ENCODE assay signal across 13 mouse cellular contexts in the genomic region with DNA sequence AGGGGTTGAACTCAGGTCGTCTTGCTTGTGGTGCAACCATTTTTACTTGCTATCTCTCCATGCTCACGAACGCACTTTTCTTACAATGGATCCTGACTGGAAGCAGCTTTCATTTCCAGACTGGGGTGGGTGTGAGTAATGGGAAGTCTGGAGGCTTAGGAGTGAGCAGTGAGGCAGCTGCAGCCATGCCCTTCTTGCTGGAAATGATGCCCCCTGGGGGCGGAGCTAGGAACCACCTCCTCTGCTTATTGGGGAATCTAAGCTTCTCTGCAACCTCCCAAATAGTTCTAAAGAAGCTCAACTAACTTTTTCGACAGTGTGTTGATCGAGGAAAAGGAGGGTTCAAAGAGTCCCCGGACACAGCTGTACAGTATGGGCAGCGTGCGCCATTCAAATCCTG.
DNase-seq lines count a peak whose midpoint lies in the region; ATAC-seq and TF ChIP-seq lines count a peak whose summit lies in the region.
"Had no signal": no experiment of that assay in that cellular context is flagged by ENCODE, and none has a peak within 500 bp of the region (broad histone marks: within the 10 kb centered on the region; RNA-seq: fewer than 3 reads in every experiment).

No protein-coding gene starts in this region.

- no peak overlapping the region for H3K9ac ChIP-seq in lung, embryonic 14.5 days

- peak; percentile 38 for DNase-seq in gastrocnemius, adult 2 months
- DNase-seq in gastrocnemius, postnatal 36 days, result no peak
- DNase-seq in lung, embryonic 14.5 days, result no peak
- DNase-seq in lung, postnatal 25 days (ENCODE audit: low spot score), result no peak
- peak; percentile 13 for DNase-seq in brain, adult 2 months (ENCODE audit: low read depth, low spot score)
- DNase-seq in thymus, postnatal 25 days, result peak; percentile 63
- no peak for DNase-seq in embryo, embryonic 11 days
- no peak for DNase-seq in layer of hippocampus, postnatal 36 days
- DNase-seq: cerebellum, adult 8-10 months had no signal

- TF ChIP-seq CTCF in gastrocnemius, adult 2 months (IDR thresholded peaks at IDR 0.05), result peak; percentile 47
- TF ChIP-seq CTCF in lung, embryonic 14.5 days (IDR thresholded peaks at IDR 0.05; ENCODE audit: low read depth), result peak; percentile 52

- H3K27me3 ChIP-seq in lung, embryonic 14.5 days (ENCODE audit: insufficient read depth, low read length), result no peaks in the 10 kb centered on the region

- intact Hi-C loops in gastrocnemius, adult 2 months (cut with DNase I), result loop anchor here (2.0 kb wide), 1 partner anchor 296 kb away; no protein-coding TSS in a partner anchor
- intact Hi-C loops in gastrocnemius, postnatal 36 days (cut with DNase I), result loop anchor here (5.0 kb wide), 1 partner anchor 293 kb away; no protein-coding TSS in a partner anchor

- 87% methylated on average over 9 of the region's 9 CpGs for WGBS in lung, embryonic 14.5 days

- no peak overlapping the region for H3K4me2 ChIP-seq in lung, embryonic 14.5 days

- no peak for ATAC-seq in lung, embryonic 14.5 days (ENCODE audit: insufficient read depth)
- ATAC-seq: inflammation-experienced regulatory T-cells, adult 6 months had no signal

- H3K4me3 ChIP-seq in gastrocnemius, adult 2 months, result no peak overlapping the region
- no peak overlapping the region for H3K4me3 ChIP-seq in lung, embryonic 14.5 days (ENCODE audit: low read depth, low read length)
- H3K4me3 ChIP-seq: erythroblast, embryonic 14.5 days; heart, embryonic 10.5 days had no signal

- H3K36me3 ChIP-seq in lung, embryonic 14.5 days (ENCODE audit: insufficient read depth), result peaks cover 52% of the 10 kb centered on the region
- H3K36me3 ChIP-seq: G1E had no signal

- no peak overlapping the region for H3K27ac ChIP-seq in gastrocnemius, adult 2 months
- H3K27ac ChIP-seq in lung, embryonic 14.5 days (ENCODE audit: low read depth), result no peak overlapping the region
- H3K27ac ChIP-seq: heart, embryonic 10.5 days had no signal

- no peaks in the 10 kb centered on the region for H3K9me3 ChIP-seq in lung, embryonic 14.5 days (ENCODE audit: low read depth, low read length)
- H3K9me3 ChIP-seq: heart, embryonic 10.5 days had no signal

- peaks cover 5% of the 10 kb centered on the region; the same call in 1 of the 2 replicates for H3K4me1 ChIP-seq in lung, embryonic 14.5 days (ENCODE audit: insufficient read depth)

Comparison
In these comparisons a context has a peak if more than half of its experiments do, and no peak if none do; other contexts are left out.
1. DNase-seq: peak in gastrocnemius, adult 2 months (single experiment), brain, adult 2 months (single experiment) and thymus, postnatal 25 days (single experiment); none in gastrocnemius, postnatal 36 days (0 of 2), lung, embryonic 14.5 days (single experiment), lung, postnatal 25 days (single experiment), embryo, embryonic 11 days (single experiment) and layer of hippocampus, postnatal 36 days (0 of 2).